Mouse (Mus musculus): ENCODE results near the gene Igll1. TPM values are rescaled to one million over a fixed set of nuclear protein-coding genes. Genes with fewer than 3 reads are reported as not detected.
"Not testable (repeated sequence)": the region's sequence is repeated elsewhere in the genome, so short reads cannot be mapped to it uniquely, and the experiment has no call there.

Gene Igll1
- total RNA-seq (2021), result not detected
- long read RNA-seq, experiment 1, result 0 reads
- long read RNA-seq, experiment 2, result 0 reads

DNA sequence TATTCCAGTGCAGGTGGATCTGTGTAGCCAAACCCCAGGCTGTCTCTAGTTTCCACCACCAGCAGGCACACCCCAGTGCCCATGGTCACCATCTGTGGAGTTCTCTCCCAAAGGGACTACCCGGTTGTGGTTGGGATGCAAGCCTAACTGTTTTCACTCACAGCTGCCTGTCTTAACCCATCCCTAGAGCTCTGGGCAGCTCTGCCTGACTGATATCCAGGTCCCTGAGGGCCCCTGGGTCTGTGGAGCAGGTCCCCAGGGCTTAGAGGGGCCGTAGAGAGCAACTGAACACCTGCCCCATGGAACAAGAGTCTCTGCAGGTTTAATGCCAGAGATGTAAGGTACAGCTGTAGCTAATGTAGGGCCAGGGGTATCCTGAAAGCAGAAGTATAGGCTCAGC, at the start of gene Igll1:
Igll1 (minus strand) TSS at position 8 of the 400 bp plus-strand sequence.
- no peak for DNase-seq
- intact Hi-C loops (cut with DNase I), result no loop called here

- DNase-seq, result no peak
- intact Hi-C loops (cut with DNase I), result loop anchor here (2.0 to 10.0 kb wide), 2 partner anchors 63 to 361 kb away; partner anchors contain the start of gene Tmem191c
Observed at GRCm38 (mm10) chr16:16913440-16913839, 49.7 kb upstream of the Igll1 start.

GRCm38 (mm10) chr16:16911641-16912597, 48.1 kb upstream of the Igll1 start:
- intact Hi-C loops (cut with DNase I), result loop anchor here (2.0 to 10.0 kb wide), 2 partner anchors 61 to 363 kb away; partner anchors contain the start of gene Tmem191c
- DNase-seq, result peak; percentile 60 to 67

DNA sequence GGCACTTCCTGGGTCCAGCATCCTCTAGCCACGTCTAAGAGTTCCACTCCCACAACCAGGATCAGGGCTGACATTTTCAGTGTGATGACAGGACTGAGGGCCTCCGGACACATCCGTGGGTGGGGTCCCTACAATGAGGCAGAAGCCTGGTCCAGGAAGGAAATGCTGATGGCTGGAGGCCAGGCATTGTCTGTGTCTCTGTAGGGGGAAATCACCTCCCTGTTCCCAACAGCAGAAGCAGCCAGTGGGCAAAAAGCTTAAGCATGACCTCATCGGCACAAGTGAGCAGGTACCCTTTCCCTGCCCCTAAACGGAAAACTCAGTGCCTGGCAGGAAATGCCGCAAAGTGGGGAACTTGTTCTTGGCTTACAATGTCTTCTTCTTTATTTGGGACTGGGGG, 44.0 kb upstream of the Igll1 start:
- DNase-seq, result peak; percentile 30 to 57
- intact Hi-C loops (cut with DNase I), result no loop called here

DNA sequence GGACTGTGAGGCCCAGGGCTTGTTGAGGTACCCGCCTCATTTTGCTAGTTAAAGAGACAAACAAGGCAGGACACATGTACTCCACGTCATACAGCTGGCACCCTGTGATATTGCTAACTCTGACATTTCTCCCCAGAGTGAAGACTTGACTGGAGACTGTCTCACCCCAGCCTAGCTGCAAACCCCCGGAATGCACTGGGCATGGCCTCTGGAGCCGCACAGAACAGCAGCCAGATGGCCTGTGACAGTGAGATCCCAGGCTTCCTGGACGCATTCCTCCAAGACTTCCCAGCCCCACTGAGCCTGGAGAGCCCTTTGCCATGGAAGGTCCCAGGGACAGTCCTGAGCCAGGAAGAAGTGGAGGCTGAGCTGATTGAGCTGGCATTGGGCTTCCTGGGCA, 39.4 kb upstream of the Igll1 start:
- DNase-seq, result no peak
- intact Hi-C loops (cut with DNase I), result no loop called here

DNA sequence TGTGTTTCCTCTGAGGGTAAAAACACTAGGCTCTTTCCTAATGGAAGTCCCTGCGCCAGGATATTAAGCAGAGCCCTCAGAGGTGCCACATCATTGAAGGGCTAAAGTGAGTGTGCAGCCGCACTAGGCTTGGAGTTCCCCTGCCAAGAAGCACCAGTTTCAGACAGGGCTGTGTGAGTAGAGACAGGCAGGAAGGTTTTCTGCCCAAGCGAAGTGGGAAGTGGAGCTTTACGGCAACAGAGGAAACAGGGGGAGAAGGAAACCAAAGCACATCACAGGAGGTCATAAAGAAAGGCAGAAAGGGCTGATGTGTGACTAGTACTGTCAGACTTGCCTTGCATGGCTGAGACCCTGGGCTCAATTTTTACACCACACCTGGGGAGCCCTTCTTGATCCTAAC, 38.5 kb upstream of the Igll1 start:
- no peak for DNase-seq
- intact Hi-C loops (cut with DNase I), result no loop called here

DNA sequence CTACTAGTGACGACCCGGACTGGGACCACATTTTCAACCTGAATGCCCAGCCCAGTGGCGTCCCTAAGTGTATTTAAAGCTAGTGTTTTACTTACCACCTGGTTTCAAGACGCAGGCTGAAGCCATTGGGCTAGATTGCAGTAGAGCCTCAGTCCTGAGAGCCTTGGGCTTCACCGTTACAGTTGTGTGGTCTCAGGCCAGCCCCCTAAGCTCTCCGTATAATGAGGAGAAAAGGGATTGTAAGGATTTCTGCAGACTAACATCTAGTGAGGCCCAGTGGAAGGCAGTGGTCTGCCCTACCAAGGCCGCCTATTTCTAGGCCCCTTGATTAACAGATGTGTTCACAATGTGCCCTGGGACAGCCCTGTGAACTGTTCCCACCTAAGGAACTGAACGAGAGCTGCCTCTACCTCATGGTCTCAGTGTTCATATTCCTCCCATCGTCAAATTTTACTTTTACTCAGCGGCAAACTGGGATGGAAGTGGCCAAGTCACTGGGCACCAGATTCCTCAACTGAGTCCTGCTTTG, 33.3 kb upstream of the Igll1 start:
- intact Hi-C loops (cut with DNase I), result no loop called here
- no peak for DNase-seq

DNA sequence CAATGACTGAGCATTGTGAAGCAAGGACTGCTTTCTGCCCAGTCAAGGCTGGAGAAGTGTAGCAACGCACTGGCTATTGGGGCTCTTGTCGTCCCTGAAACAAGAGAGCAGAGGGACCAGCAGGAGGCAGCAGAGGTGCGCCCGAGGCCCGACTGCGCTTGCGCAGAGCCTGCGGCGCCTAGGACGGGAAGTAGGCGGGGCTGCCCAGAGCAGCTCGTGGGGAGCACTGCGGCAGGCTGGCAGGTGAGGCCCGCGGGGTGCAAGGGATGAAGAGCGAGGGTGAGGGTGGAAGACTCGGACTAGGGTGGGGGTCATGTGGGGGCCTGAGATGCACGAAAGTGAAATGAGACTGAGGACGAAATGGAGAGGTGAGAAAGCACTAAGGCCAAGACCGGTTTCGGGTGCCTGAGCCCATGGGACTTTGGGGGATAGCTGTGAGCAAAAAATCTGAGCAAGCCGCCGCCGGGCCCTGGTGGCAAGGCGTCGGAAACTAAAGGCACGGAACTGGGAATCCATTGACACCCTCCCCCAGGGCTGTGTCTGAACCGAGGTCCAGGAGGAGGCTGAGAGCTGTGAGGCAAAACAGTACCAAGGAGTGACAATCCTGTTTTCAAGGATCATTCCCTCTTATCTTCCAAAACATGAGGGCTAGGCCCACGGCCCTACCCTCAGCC, 32.7 kb upstream of the Igll1 start, which contains the start of gene Ppm1f:
Ppm1f (plus strand) TSS at position 88 of the 674 bp plus-strand sequence.
- DNase-seq, result peak; percentile 92 to 94
- intact Hi-C loops (cut with DNase I), result no loop called here

DNA sequence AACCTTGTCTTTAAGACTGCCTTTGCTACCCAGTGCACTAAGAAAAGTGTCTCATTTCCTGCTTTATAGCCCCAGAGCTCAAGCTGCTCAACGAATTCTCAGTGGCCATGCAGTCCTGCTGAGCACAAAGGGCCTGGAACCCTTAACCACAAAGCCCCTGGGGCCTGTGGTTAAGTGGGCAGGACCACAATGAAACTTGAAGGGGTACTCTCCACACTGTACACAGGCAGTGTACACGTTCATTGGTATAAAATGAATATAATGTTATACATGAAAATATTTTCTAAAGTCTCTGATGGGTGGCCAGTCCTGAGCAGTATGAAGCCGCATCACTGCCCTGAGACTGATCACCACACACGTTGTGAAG, 32.2 kb upstream of the Igll1 start:
- intact Hi-C loops (cut with DNase I), result no loop called here

DNA sequence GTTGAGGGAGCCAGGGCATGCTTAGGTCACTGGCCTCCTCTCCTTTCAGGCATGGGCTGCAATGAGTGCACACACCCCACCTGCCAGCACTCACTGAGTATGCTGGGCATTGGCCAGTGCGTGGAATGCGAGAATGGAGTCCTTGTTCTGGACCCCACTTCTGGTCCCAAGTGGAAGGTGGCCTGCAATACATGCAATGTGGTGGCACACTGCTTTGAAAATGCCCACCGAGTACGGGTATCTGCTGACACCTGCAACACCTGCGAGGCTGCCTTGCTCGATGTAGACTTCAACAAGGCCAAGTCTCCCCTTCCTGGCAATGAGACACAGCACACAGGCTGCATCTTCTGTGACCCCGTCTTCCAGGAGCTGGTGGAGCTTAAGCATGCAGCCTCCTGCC, 28.6 kb upstream of the Igll1 start:
- DNase-seq, result no peak
- intact Hi-C loops (cut with DNase I), result no loop called here

More for the DNA sequence above, 32.2 kb upstream of the Igll1 start:
- no peak for DNase-seq

DNA sequence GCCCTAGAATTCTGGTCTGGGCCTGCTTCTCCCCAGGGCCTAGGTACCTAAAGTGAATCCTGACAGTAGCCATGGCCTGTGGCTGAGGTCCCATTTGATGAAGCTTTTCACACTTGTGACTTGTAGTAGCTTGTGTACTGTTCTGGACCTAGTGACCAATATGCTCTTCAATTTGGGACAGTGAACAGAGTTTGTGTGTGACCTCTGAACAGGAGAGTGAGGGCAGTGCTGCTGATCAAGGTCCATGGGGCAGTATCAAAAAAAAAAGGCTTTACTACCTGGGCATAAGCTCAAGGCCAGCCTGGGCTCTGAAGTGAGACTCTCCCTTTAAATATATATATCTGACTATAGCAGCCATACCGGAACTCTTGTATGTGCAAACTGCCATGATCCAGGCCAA, 24.6 kb upstream of the Igll1 start:
- intact Hi-C loops (cut with DNase I), result no loop called here

DNA sequence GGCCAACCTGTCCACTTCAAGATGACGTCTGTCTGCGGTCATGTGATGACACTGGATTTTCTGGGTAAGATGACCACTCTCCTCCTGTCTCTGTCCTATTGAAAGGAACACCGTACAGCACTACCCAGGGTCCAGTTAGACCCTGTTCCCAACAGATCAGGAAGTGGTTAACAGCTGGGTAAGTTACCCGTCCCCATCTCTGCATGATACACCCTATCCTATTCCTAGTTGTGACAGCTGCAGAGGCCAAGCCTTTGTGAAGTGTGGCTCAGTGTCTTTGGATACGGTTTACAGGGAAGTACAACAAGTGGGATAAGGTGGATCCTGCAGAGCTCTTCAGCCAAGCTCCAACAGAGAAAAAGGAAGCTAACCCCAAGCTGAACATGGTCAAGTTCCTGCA, 15.2 kb upstream of the Igll1 start:
- no peak for DNase-seq
- intact Hi-C loops (cut with DNase I), result no loop called here

More for the DNA sequence above, 24.6 kb upstream of the Igll1 start:
- no peak for DNase-seq

DNA sequence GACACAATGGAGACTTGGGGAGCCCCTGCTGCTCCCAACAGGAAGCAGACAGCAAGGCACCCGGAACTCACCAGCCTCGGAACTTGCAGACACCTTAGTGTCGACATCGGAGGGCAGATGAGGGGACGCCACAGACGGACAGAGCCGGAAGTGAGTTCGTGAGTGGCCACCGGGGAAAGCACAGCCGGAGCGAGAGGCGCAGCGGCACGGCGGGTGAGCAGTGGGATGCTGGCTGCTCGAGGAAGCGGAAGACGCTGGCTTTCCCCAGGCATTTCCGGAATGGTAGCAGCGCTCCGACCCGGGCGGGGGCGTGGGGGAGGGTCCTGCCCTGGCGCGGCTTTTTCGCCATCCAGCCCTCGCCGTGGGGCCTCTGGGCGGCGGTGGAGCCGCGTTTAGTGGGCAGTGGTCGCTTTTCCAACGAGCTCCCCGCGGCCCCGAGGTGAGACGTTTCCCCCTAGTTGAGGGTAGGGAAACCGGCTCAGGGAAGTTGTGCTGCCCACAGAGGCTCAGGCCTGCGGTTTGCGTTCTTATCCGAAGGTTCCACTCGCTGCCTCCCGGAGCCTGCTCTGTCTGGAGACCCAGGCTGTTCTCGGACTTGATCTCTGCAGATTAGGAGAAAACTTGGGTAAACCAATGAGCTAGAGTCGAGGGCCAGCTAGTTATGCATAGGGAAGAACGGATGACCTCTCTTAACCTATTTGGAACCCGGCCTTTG, 7.0 kb upstream of the Igll1 start, which contains the start of the genes Top3b and Vpreb1:
Top3b (plus strand) TSS at position 120 of the 715 bp plus-strand sequence.
Vpreb1 (minus strand) TSS at position 227 of the 715 bp plus-strand sequence.
- intact Hi-C loops (cut with DNase I), result no loop called here
- peak; percentile 82 to 83 for DNase-seq

DNA sequence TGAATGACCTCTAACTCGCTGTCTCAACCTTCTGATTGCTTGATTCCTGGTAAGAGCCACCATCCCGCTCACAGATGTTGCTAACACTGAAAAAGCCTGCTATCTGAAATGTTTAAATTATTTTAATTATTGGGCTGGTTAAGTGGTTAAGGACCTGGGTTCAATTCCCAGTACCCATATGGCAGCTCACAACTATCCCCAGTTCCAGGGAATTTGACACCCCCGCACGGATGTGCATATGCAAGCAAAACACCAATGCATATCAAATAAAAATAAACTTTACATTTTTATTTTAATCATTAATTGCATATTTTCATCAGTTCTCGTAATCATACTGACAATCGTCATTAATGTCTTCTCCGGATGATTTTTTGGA, 6.4 kb upstream of the Igll1 start:
- intact Hi-C loops (cut with DNase I), result no loop called here
- DNase-seq, result no peak

DNA sequence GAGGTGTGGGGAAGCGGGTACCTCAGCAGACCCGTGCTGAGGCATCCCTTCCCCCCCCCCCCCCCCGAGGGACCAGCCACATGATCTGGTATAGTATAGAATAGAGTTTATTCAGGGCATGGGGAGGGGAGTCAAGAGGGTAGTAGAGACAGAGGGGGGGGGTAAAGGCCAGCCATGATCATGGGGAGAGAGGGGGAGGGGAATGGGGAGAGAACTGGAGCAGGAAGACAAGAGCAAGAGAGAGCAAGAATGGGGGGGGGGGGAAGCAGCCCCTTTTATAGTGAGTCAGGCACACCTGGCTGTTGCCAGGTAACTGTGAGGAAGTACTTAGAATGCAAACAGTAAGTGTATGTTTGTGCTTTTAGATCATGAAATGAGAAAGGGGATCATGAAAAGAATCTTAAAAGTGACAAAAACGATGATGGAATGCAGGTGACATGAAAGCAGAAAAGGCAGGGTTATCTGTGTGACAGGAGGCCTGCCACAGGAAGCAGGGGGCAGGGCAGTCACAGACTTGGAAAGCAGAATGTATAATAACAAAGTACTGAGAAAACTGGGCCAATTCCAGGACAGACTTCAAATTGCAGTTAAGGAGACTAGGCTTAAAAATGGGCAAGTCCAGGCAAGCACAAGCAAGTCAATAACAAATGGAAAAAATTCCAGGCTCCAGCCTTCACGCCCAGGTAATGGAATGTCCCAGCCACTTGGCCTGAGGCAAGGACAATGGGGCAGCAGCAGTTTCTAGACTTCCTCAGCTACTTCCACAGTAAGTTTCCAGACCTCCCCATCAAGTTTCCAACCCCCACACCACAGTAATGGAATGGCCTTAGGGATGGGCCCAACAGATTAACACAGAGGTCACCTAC, 2.1 kb upstream of the Igll1 start:
- no peak for DNase-seq
- intact Hi-C loops (cut with DNase I), result no loop called here

- intact Hi-C loops (cut with DNase I), result no loop called here
- no peak for DNase-seq
Observed at GRCm38 (mm10) chr16:16865217-16865616, 1.4 kb upstream of the Igll1 start.

- DNase-seq, result no peak
- intact Hi-C loops (cut with DNase I), result no loop called here
Observed at GRCm38 (mm10) chr16:16862288-16862687, 1.5 kb downstream of the Igll1 start.

DNA sequence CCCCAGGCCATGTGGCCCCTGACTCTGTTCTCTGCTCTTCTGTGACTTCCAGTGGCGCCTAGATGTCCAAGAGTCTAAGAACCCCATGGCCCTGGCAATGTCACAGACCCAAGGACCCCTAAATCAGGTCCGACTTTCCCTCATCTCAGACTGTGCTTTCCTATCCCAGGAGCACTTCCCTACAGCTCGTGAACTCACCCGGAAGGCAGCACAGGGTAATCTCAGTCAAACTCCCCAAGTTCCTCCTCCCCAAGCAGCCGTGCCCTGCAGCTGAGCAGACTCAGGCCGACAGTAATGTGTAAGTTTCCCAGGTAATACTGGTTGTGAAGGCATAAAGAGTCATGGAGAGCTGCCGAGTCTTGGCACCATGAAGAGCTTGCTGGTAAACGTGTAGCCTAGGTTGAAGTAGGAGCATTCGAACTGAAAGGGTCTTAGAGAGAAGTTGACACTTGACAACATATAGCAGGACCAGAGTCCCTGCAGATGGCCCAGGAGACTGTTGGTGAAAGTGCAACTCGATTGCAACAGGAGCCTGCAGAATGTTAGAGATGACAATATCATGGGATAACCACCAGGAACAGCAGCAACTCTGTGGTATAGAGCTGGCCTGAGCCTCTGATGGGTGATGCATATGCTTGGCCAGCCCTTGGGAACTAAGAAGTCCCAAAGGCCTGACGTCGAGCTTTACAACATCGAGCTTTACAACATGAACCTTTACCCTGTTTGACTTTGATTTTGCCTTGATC, 6.9 kb downstream of the Igll1 start:
- DNase-seq, result no peak
- intact Hi-C loops (cut with DNase I), result no loop called here

DNA sequence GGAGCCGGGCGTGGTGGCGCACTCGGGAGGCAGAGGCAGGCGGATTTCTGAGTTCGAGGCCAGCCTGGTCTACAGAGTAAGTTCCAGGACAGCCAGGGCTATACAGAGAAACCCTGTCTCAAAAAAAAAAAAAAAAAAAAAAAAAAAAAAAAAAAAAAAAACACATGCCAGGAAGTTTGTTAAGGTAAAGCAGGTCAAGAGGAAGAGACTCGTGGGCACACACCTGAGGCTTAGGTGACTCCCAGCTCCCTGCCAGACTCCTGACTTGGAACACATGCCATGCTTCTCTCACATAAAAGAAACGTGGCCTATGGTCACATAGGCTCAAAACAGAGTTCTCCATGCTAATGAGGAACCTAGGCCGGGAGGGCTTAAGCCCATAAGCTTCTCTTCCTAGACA, 7.7 kb downstream of the Igll1 start:
- DNase-seq; intact Hi-C loops (cut with DNase I): not testable (repeated sequence)

Measured in gastrocnemius, postnatal 36 days (tissue).